7 mouse cellular contexts compared by ENCODE assay signal in genomic region chr2:91257126-91257980, GRCm38 (mm10). TPM values are rescaled to one million over a fixed set of nuclear protein-coding genes. Genes with fewer than 3 reads are reported as not detected.
DNase-seq lines count a peak whose midpoint lies in the region; TF ChIP-seq lines count a peak whose summit lies in the region.

No protein-coding gene starts in this region.

- no peaks in the 10 kb centered on the region for H3K79me2 ChIP-seq in C2C12 (ENCODE audit: control insufficient read depth, insufficient read depth)

- TF ChIP-seq CTCF in C2C12 (IDR thresholded peaks at IDR 0.05; ENCODE audit: control insufficient read depth, insufficient read depth, insufficient read length): no peak
- TF ChIP-seq CTCF in cerebellum, adult 2 months (IDR thresholded peaks at IDR 0.05; ENCODE audit: borderline replicate concordance, insufficient read depth, low read depth, low read length): no peak
- no peak for TF ChIP-seq CTCF in gastrocnemius, adult 2 months (IDR thresholded peaks at IDR 0.05)

- whole genome bisulfite sequencing in cerebellum, adult 2 months: under 1% methylated on average over 22 of the region's 22 CpGs

- no peaks in the 10 kb centered on the region for H3K79me3 ChIP-seq in C2C12 (ENCODE audit: low read depth)

- peak overlapping the region; percentile 51 for H3K4me3 ChIP-seq in C2C12 (ENCODE audit: insufficient read depth, poor library complexity, severe bottlenecking)
- peak overlapping the region; percentile 91 for H3K4me3 ChIP-seq in cerebellum, adult 2 months (replicated peaks; ENCODE audit: insufficient read depth, low read depth, low read length)
- peak overlapping the region; percentile 89 for H3K4me3 ChIP-seq in gastrocnemius, adult 2 months

- no peaks in the 10 kb centered on the region for H3K27me3 ChIP-seq in C2C12 (ENCODE audit: control insufficient read depth, insufficient read depth, insufficient read length)
- H3K27me3 ChIP-seq in cerebellum, adult 2 months (ENCODE audit: control insufficient read depth, insufficient read depth, low read length): no peaks in the 10 kb centered on the region

- TF ChIP-seq POLR2A in cerebellum, adult 2 months (IDR thresholded peaks at IDR 0.05; ENCODE audit: borderline replicate concordance, insufficient read depth, low read length): no peak

- intact Hi-C loops in gastrocnemius, adult 2 months (cut with DNase I): loop anchor here (2.0 kb wide), 1 partner anchor 15 kb away; no protein-coding TSS in a partner anchor

- H3K36me3 ChIP-seq in C2C12 (ENCODE audit: control insufficient read depth, insufficient read depth): peaks cover 5% of the 10 kb centered on the region

- peak overlapping the region; percentile 87 for H3K27ac ChIP-seq in cerebellum, adult 2 months (ENCODE audit: insufficient read depth, low read length)
- peak overlapping the region; percentile 97 for H3K27ac ChIP-seq in gastrocnemius, adult 2 months

- peak overlapping the region; percentile 71 for H3ac ChIP-seq in C2C12 (ENCODE audit: control insufficient read depth, insufficient read length, low read depth)

- H3K4me1 ChIP-seq in cerebellum, adult 2 months (ENCODE audit: control insufficient read depth, insufficient read depth, low read length): peaks cover 11% of the 10 kb centered on the region; the same call in 1 of the 2 replicates

- DNase-seq in 3134 (ENCODE audit: extremely low read depth, insufficient read length, low spot score): peak; percentile 75
- peak; percentile 69 to 73 for DNase-seq in cerebellum, adult 2 months
- peak; percentile 70 for DNase-seq in gastrocnemius, adult 2 months
- DNase-seq in kidney, adult 8-10 months: peak; percentile 57 to 59
- DNase-seq in lung, postnatal 4 days: peak; percentile 60 to 79
- DNase-seq in yolk sac, embryonic 10.5 days (ENCODE audit: low spot score): peak; percentile 79

TF ChIP-seq in C2C12, 6 proteins besides CTCF, POLR2A, EP300 and RAD21:
- TF ChIP-seq MYOG (IDR thresholded peaks at IDR 0.05; ENCODE audit: control insufficient read depth, extremely low read depth, insufficient read length): no peak
- TF ChIP-seq CEBPB (IDR thresholded peaks at IDR 0.05; ENCODE audit: low read depth): no peak
- no peak for TF ChIP-seq MYOD1 (IDR thresholded peaks at IDR 0.05; ENCODE audit: control insufficient read depth, insufficient read length, low read depth)
- TF ChIP-seq USF1 (IDR thresholded peaks at IDR 0.05; ENCODE audit: low read depth): no peak
- no peak for TF ChIP-seq FOSL1 (IDR thresholded peaks at IDR 0.05; ENCODE audit: insufficient read depth, low read length, poor library complexity, severe bottlenecking)
- no peak for TF ChIP-seq MAX (IDR thresholded peaks at IDR 0.05)
TF ChIP-seq in C2C12: peak in this region for 0.

RNA-seq across cellular contexts. Expression of gene Pacsin3, which starts 1.6 kb away (rescaled TPM):
- polyA plus RNA-seq in C2C12 (2012; fragmentation: generic; extraction: Trizol): 19.0 TPM
- polyA plus RNA-seq in cerebellum, adult 2 months (2012; rRNA removed): 153 and 159 TPM in 2 replicates
- total RNA-seq in gastrocnemius, adult 2 months (2021): 100 to 1,000 TPM; 375 to 428 TPM

RNA-seq across cellular contexts. Expression of gene Arfgap2, which starts 7.4 kb away (rescaled TPM):
- polyA plus RNA-seq in C2C12 (2012; fragmentation: generic; extraction: Trizol): 67.5 TPM
- 51.9 and 54.1 TPM in 2 replicates for polyA plus RNA-seq in cerebellum, adult 2 months (2012; rRNA removed)
- 100 to 1,000 TPM; 152 to 211 TPM for total RNA-seq in gastrocnemius, adult 2 months (2021)

RNA-seq across cellular contexts. Expression of gene Ddb2, which starts 20.6 kb away (rescaled TPM):
- polyA plus RNA-seq in C2C12 (2012; fragmentation: generic; extraction: Trizol): 1.2 TPM
- 34.5 and 41.5 TPM in 2 replicates for polyA plus RNA-seq in cerebellum, adult 2 months (2012; rRNA removed)
- 1 to 10 TPM; 2.6 to 2.8 TPM for total RNA-seq in gastrocnemius, adult 2 months (2021)

RNA-seq across cellular contexts. Expression of gene Acp2, which starts 54.7 kb away (rescaled TPM):
- polyA plus RNA-seq in C2C12 (2012; fragmentation: generic; extraction: Trizol): 11.3 TPM
- polyA plus RNA-seq in cerebellum, adult 2 months (2012; rRNA removed): 35.9 and 37.3 TPM in 2 replicates
- total RNA-seq in gastrocnemius, adult 2 months (2021): 10 to 100 TPM; 12.5 to 13.6 TPM

RNA-seq across cellular contexts. Expression of gene Nr1h3, which starts 54.7 kb away (rescaled TPM):
- polyA plus RNA-seq in C2C12 (2012; fragmentation: generic; extraction: Trizol): 0.21 TPM
- 18.1 and 21.2 TPM in 2 replicates for polyA plus RNA-seq in cerebellum, adult 2 months (2012; rRNA removed)
- 10 to 100 TPM; 26.8 to 26.9 TPM for total RNA-seq in gastrocnemius, adult 2 months (2021)

Comparison
In these comparisons a context has a peak if more than half of its experiments do, and no peak if none do; other contexts are left out.
1. Peak in every context shown above with its lines: DNase-seq, H3K4me3 ChIP-seq and H3K27ac ChIP-seq.
2. RNA of gene Ddb2, which starts 20.6 kb away (polyA plus RNA-seq): 34.5 to 41.5 TPM in cerebellum, adult 2 months; 1.2 TPM in C2C12 (single experiment); every median in the first group is over 10 times any median in the second.